Mouse (Mus musculus) bone marrow macrophage, adult 2 months (primary cell): ENCODE results near the gene Gm20708. TPM values are rescaled to one million over a fixed set of nuclear protein-coding genes. Genes with fewer than 3 reads are reported as not detected.
"Not testable (repeated sequence)": the region's sequence is repeated elsewhere in the genome, so short reads cannot be mapped to it uniquely, and the experiment has no call there.

Experiments
- H3K27ac ChIP-seq: 2 replicates; pipeline ENCODE4 v1.5.1; 2012; ENCODE audit warnings: low read depth, low read length; ENCODE audit not compliant: insufficient read depth
- H3K4me1 ChIP-seq: 2 replicates; pipeline ENCODE4 v1.6.1; 2012; ENCODE audit warnings: low read length; ENCODE audit not compliant: control insufficient read depth, insufficient read depth
- H3K4me3 ChIP-seq: 2 replicates; pipeline ENCODE4 v1.5.1; 2012; ENCODE audit warnings: mild to moderate bottlenecking, low read length, moderate library complexity; ENCODE audit not compliant: insufficient read depth
- CTCF ChIP-seq: IDR thresholded peaks from 2 replicates; pipeline ENCODE4 v1.5.1; 2012; ENCODE audit warnings: low read depth, mild to moderate bottlenecking, low read length, moderate library complexity
- POLR2A ChIP-seq: IDR thresholded peaks from 2 replicates; pipeline ENCODE4 v1.6.1; 2012; ENCODE audit warnings: mild to moderate bottlenecking, low read depth, low read length, borderline replicate concordance
- polyA plus RNA-seq: library from polyadenylated mRNA; stranded (reverse); fragments of >200 nt; gene quantifications from 2 replicates; pipeline ENCODE4 v1.2.4, GENCODE M21; 2012; ENCODE audit not compliant: missing spikeins, insufficient read depth, insufficient read length

Gm20708 gene
- polyA plus RNA-seq, 1 experiment = 4.0 TPM

- H3K27ac ChIP-seq = peak overlapping the region; percentile 82
- 0 out of 2 replicates have a peak overlapping the region, but pooled peaks have one; percentile 1 for H3K4me3 ChIP-seq
- H3K4me1 ChIP-seq = peaks cover 56% of the 10 kb centered on the region
- TF ChIP-seq CTCF (no peak), POLR2A (no peak)
These were observed 20.9 kb downstream of the Gm20708 start for GRCm38 (mm10) chr11:117830401-117830800.

- TF ChIP-seq POLR2A (no peak; the same call in 1 of the 2 replicates), CTCF (no peak; the same call in 1 of the 2 replicates)
- Histone ChIP-seq H3K4me1 (peaks cover 41% of the 10 kb centered on the region), H3K27ac (peak overlapping the region; percentile 51), H3K4me3 (peak overlapping the region; percentile 69)
These were observed 22.9 kb downstream of the Gm20708 start for GRCm38 (mm10) chr11:117832086-117832969.

- not testable (repeated sequence) for H3K27ac ChIP-seq, H3K4me3 ChIP-seq
- peaks cover 34% of the 10 kb centered on the region for H3K4me1 ChIP-seq
These were observed 24.0 kb downstream of the Gm20708 start for GRCm38 (mm10) chr11:117833509-117833908.

- Histone ChIP-seq H3K27ac (no peak overlapping the region), H3K4me1 (peaks cover 30% of the 10 kb centered on the region), H3K4me3 (no peak overlapping the region)
- no peak for TF ChIP-seq POLR2A
- no peak for TF ChIP-seq CTCF
These were observed 24.6 kb downstream of the Gm20708 start for GRCm38 (mm10) chr11:117834086-117834485.

- peaks cover 10% of the 10 kb centered on the region for H3K4me1 ChIP-seq
These were observed 26.8 kb downstream of the Gm20708 start for GRCm38 (mm10) chr11:117836306-117836705.

GRCm38 (mm10) chr11:117838572-117838971 lies 29.1 kb downstream of the Gm20708 start:
- TF ChIP-seq CTCF = no peak
- no peak for TF ChIP-seq POLR2A
- H3K4me3 ChIP-seq = no peak overlapping the region
- H3K27ac ChIP-seq = no peak overlapping the region
- peaks cover 5% of the 10 kb centered on the region for H3K4me1 ChIP-seq

More at GRCm38 (mm10) chr11:117836306-117836705, 26.8 kb downstream of the Gm20708 start:
- no peak for TF ChIP-seq CTCF
- Histone ChIP-seq H3K27ac (no peak overlapping the region), H3K4me3 (no peak overlapping the region)

GRCm38 (mm10) chr11:117839021-117839420 lies 29.6 kb downstream of the Gm20708 start:
- Histone ChIP-seq H3K4me3 (no peak overlapping the region), H3K27ac (no peak overlapping the region), H3K4me1 (peaks cover 5% of the 10 kb centered on the region)
- TF ChIP-seq POLR2A (no peak), CTCF (no peak)

- no peak overlapping the region for H3K27ac ChIP-seq
- TF ChIP-seq POLR2A (no peak), CTCF (no peak)
- no peak overlapping the region for H3K4me3 ChIP-seq
- H3K4me1 ChIP-seq = peaks cover 5% of the 10 kb centered on the region
These were observed 31.4 kb downstream of the Gm20708 start for GRCm38 (mm10) chr11:117840910-117841309.

GRCm38 (mm10) chr11:117843434-117843833 lies 34.0 kb downstream of the Gm20708 start:
- no peak overlapping the region for H3K27ac ChIP-seq
- peaks cover 19% of the 10 kb centered on the region for H3K4me1 ChIP-seq
- no peak for TF ChIP-seq POLR2A
- TF ChIP-seq CTCF = no peak
- no peak overlapping the region for H3K4me3 ChIP-seq

GRCm38 (mm10) chr11:117844997-117845396 lies 35.5 kb downstream of the Gm20708 start:
- TF ChIP-seq CTCF (no peak), POLR2A (no peak)
- Histone ChIP-seq H3K4me3 (no peak overlapping the region), H3K4me1 (peaks cover 19% of the 10 kb centered on the region), H3K27ac (no peak overlapping the region)
